Mouse (Mus musculus) thymus, postnatal 36 days (tissue): Measurements from ENCODE around the gene Apex2.
"Not testable (repeated sequence)": the region's sequence is repeated elsewhere in the genome, so short reads cannot be mapped to it uniquely, and the experiment has no call there.

Experiments
- DNase-seq, 2 experiments: peaks; one replicate each; pipeline ENCODE4 v3.0.0; 2022; ENCODE audit warnings: mixed read lengths in 2 of 2

The Apex2 gene

DNA sequence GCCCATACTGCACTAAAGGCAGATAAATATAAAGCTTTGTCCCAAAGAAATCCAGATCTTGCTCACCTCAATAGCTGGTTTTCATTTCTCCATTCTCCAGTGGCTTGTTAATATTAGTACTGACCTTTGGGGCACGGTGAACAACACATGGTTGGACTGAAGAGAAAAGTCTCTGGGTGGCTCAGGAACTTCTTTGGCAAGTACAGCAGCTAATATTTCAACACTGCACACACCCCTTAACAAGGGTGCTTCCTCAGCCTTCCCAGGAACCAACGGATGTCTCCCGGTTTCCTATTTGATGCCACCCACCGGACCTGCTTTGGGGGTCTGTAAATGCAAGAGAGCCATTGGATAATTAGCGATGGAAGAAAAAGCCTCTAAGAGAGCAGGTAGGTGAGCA lies at the start of gene Apex2:
Gene Apex2 (minus strand): TSS at position 173 of the 400 bp plus-strand sequence.
- DNase-seq, result no peak

DNA sequence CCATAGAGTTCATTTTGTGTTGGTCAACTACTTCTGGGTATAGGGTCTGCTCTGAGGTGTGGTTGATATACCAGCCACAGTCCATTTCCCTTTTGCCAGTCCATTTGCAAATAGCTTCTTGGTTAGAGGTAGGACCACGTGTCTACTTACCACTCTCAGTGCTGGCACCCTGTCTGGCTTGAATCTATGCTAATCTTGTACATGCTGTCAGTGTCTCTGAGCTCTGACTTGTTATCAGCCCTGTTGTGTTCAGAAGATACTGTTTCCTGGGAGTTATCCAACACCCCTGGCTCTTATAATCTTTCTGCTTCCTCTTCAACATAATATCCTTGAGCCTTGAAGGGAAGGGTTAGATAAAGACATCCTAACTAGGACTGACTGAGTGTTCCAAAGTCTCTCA lies 46.8 kb upstream of the Apex2 start:
- DNase-seq, result no peak

GRCm38 (mm10) chrX:150598882-150599281 lies 9.2 kb upstream of the Apex2 start:
- no peak for DNase-seq

DNA sequence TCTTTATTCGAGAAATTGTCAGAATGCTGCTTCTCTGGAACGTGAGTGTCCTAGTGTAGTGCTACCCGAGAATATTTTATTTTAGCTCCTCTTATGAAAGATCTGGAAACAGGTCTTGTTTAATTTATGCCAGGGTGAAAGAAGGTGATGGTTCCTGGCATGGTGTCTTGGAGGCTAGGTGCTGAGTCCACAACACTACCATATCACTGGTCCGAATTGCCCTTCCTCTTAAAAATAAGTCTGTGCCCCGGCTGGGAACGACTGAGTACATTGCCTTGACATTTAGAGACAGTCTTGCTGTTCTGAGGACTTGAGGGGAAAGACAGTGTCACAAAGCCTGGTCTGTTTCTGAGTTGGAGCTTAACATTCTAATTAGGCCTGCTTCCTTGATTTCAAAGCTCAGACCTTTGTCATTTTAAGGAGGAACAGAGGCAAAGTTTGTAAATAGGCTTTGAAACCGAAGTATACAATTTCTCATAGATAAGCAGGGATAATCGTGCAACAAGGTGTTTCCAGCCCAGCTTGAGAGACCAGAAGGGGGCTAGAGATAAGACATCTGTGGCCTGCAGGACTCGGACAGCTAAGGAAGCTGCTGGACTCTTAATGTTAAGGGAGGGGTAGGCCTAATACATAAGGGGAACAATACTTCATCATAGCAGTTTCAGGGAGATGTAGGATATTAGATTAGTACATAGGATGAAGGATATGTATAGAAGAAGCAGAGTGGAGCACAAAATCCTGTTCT lies 5.5 kb upstream of the Apex2 start:
- no peak for DNase-seq

GRCm38 (mm10) chrX:150594176-150594575 lies 4.5 kb upstream of the Apex2 start:
- DNase-seq, result no peak

DNA sequence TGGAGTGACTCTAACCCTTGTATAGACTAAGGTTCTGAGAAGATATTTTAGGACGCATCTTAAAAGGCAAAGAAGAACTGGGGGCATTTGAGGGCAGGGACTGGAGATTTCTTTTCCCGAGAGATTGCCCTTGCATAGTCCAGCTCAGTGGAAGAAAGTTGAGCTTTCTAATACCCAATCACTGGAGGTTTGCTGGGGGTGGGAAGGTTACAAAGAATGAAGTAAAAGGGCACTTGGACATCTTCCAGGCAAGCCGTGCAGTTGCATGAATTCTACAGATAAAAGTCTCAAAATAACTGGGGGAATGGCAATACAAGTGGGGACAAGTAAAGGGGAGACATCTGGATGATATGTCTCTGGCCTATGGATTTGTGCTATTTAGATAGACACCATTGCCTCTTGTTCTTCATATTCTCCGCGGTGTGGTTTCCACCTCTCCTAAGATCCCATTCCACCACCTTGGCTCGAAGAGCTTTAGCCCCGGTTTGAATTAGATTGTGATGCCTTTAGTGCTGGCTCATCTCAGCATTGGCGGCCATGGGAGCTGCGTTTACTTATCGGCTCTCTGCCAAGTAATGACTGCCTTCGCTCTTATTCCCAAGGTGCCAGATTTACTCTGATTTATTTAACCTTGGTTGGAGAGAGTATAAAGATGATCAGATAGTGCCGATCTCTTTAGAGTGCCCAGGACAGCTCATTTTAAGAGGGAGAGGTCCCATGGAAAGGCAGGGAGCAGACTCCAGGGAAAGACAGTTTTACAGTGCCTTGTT lies 3.8 kb upstream of the Apex2 start:
- DNase-seq, result no peak

GRCm38 (mm10) chrX:150588023-150588764 lies 1.5 kb downstream of the Apex2 start, which contains the start of gene Pfkfb1:
TSS of gene Pfkfb1 (plus strand) at chrX:150588229.
- peak; percentile 71 to 81 for DNase-seq

- no peak for DNase-seq
Measured at GRCm38 (mm10) chrX:150585116-150585515, 4.6 kb downstream of the Apex2 start.

GRCm38 (mm10) chrX:150581921-150582320 lies 7.7 kb downstream of the Apex2 start:
- DNase-seq, result no peak

DNA sequence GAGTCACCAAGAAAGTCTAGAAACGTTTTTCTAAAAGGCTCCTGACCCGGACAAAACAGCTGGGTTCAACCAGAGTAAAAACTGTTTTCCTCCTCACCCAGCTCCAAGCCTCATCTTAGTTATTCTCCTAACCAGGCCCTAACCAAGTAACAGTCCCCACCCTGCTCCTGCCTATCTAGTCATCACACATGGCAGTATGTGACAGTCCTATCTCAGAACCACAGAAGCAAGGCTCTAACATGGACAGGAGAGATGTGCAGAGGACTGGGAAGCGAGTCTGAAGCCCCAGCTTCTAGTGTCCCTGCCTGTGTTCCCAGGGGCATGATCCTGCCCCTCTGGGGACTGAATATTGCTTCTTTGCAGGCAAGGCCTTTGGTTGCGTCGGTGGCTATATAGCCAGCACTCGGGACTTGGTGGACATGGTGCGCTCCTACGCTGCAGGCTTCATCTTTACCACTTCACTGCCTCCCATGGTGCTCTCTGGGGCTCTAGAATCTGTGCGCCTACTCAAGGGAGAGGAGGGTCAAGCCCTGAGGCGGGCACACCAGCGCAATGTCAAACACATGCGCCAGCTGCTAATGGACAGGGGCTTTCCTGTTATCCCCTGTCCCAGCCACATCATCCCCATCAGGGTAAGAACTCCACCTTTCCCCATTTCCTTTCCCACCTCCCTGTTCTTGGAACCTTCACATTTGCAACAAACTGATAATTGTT lies 24.9 kb downstream of the Apex2 start:
- no peak for DNase-seq

DNA sequence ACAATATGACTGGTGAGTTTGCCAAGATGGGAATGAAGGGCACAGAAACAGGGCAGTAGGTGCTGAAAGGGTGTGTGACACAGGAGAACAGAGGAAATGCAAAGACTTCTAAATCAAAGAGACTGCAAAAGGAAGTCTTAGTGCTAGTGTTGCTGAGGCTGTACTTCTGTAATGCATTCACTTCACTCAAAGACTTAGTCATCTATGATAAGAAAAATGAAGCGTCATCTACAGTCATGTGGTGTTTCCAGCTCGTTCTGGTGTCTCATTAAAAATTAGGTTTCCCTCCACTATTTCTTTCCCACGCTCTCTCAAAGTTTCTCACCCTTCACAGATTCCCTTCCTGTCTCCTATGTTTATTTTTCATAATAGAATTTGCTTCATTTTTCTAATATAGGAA lies 35.6 kb downstream of the Apex2 start:
- DNase-seq, result no peak

GRCm38 (mm10) chrX:150551986-150552385 lies 37.7 kb downstream of the Apex2 start:
- DNase-seq, result no peak

DNA sequence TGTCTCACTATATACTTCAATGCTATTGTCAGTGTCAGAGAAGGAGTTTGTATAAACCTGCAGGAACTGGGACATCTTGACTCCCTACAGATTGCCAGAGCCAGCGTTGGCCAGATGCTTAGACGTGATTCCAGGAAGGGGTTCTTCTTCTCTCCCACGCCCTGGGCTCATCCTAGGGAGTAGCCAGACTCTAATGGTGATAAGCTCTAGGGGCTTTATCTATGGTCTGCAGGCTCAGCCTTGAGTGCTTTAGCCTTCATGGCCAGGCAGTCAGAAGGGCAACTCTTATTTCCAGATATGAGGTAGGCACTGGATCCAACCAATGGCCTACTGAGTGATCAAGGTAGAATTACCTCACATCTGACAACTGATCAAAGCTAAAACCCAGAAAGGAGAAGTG lies 40.0 kb downstream of the Apex2 start:
- DNase-seq, result no peak

- no peak for DNase-seq
Measured at GRCm38 (mm10) chrX:150547239-150547638, 42.4 kb downstream of the Apex2 start, which contains the start of gene Alas2. TSS of gene Alas2 (plus strand) at chrX:150547375.

- no peak for DNase-seq
Measured at GRCm38 (mm10) chrX:150541684-150542083, 48.0 kb downstream of the Apex2 start.

- DNase-seq, result no peak
Measured at GRCm38 (mm10) chrX:150540111-150540510, 49.6 kb downstream of the Apex2 start.

DNA sequence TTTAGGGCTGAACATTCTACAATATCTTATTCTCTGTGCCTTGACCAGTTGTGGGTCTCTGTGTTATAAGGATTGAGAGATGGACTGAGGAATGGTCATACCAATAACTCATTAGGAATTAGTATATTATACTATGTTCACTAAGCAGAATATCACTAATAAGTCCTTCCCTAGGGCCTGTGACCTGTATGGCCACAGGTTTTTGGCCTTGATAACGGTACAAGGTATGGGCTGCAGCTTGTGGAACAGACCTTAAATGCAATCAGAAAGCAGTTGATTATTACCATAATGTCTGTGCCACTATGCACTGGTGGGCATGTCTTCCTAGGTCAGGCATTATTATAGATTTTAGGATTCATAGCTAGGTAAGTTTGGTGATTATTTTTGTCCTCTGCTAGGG lies 73.2 kb downstream of the Apex2 start:
- no peak for DNase-seq

GRCm38 (mm10) chrX:150516015-150516414 lies 73.7 kb downstream of the Apex2 start:
- DNase-seq, result no peak

GRCm38 (mm10) chrX:150514127-150514526 lies 75.5 kb downstream of the Apex2 start:
- DNase-seq, result no peak

DNA sequence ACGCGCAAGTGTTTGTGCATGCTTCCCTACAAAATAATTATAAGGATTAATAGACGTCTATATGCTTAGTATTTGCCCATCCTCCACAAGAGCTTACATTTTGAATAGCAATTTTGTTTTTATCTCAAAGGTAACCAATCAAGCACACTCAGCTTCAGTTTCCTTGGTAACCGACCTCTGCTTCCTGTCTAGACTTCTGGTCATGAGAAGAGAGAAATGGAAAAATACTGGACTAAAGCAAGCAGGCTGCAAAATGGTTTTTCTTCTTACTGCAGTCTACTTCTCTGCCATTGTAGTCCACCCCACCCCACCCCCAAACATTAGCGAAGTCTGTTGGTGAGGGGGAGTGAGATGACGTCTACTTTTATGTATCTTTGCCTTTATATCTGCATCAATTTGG lies 78.4 kb downstream of the Apex2 start:
- DNase-seq, result no peak

DNA sequence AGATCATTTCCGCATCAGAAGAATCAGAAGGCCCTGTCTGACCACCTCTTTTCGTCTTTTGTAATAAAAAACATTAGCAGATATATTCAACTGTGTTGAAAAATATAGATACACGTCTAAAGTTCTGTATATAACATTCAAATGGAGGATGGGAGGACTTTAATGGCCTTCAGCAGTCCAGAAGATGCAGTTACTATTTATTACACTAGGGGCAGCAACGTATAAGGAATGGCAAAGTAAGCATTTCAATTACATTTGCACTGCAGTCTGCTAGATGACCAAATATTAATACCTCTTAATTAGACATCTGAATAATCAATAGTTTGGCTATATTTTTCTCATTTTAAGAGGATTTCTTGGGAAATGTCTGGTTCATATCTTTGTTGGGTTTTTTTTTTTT lies 79.0 kb downstream of the Apex2 start:
- DNase-seq, result no peak

- DNase-seq, result no peak
Measured at GRCm38 (mm10) chrX:150508696-150509095, 81.0 kb downstream of the Apex2 start.

DNA sequence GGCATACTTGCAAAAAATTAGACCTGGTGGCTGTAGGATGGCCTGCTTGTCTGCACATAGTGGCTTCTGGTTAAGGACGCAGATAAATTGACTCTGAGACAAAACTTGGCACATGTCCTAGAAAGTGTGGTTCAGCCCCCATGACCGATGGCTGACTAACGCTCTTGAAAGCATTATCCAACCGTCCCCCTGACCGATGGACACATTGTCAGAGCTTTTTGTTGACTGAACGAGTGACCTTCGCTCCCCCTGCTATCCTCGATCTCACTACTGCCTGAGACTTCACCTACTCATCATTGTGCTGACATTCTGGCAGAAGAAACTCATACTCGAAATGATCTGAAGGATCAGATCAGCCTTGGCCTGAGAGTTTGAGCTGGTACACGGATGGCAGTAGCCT lies 101.9 kb downstream of the Apex2 start:
- DNase-seq, result not testable (repeated sequence)
